Mouse (Mus musculus) mouse embryonic stem cell (cell line): ENCODE data around the gene Frmd4b.

ENCODE experiments used
- in situ Hi-C, 2 experiments: fragments of 300-500 bp; cut with MboI; formaldehyde crosslinking; loops; 1 replicate in 1 of 2; 3 replicates in 1 of 2; pipeline ENCODE4 v1.14.3; 2019 to 2020; ENCODE audit warnings: low sequenced_read_pairs in 2 of 2, low pct_unique_long_range_greater_than_20kb in 1 of 2, mixed read lengths in 1 of 2; ENCODE audit not compliant: unreplicated experiment in 1 of 2

The Frmd4b gene

GRCm38 (mm10) chr6:97319081-97319480 is 298.3 kb downstream of the Frmd4b start:
- in situ Hi-C loops = no loop called here

GRCm38 (mm10) chr6:97317956-97318355 is 299.4 kb downstream of the Frmd4b start:
- in situ Hi-C loops = no loop called here

- in situ Hi-C loops = no loop called here
These were observed 300.6 kb downstream of the Frmd4b start for GRCm38 (mm10) chr6:97316716-97317115.

- in situ Hi-C loops = no loop called here
These were observed 302.0 kb downstream of the Frmd4b start for GRCm38 (mm10) chr6:97315311-97315710.

GRCm38 (mm10) chr6:97312545-97312939 is 304.8 kb downstream of the Frmd4b start:
- in situ Hi-C loops = no loop called here

- in situ Hi-C loops = no loop called here
These were observed 305.5 kb downstream of the Frmd4b start for GRCm38 (mm10) chr6:97311599-97312544.

- in situ Hi-C loops = no loop called here
These were observed 306.4 kb downstream of the Frmd4b start for GRCm38 (mm10) chr6:97310901-97311331.

GRCm38 (mm10) chr6:97309161-97309560 is 308.2 kb downstream of the Frmd4b start:
- in situ Hi-C loops = no loop called here

- in situ Hi-C loops = no loop called here
These were observed 308.8 kb downstream of the Frmd4b start for GRCm38 (mm10) chr6:97308562-97308961.

- in situ Hi-C loops = no loop called here
These were observed 310.1 kb downstream of the Frmd4b start for GRCm38 (mm10) chr6:97307231-97307630.

GRCm38 (mm10) chr6:97306351-97306750 is 311.0 kb downstream of the Frmd4b start:
- in situ Hi-C loops = no loop called here

GRCm38 (mm10) chr6:97305491-97305890 is 311.9 kb downstream of the Frmd4b start:
- in situ Hi-C loops = no loop called here

GRCm38 (mm10) chr6:97305010-97305409 is 312.3 kb downstream of the Frmd4b start:
- in situ Hi-C loops = no loop called here

- in situ Hi-C loops = no loop called here
These were observed 313.8 kb downstream of the Frmd4b start for GRCm38 (mm10) chr6:97303277-97304109.

GRCm38 (mm10) chr6:97302303-97302702 is 315.0 kb downstream of the Frmd4b start:
- in situ Hi-C loops = no loop called here

GRCm38 (mm10) chr6:97300659-97301058 is 316.7 kb downstream of the Frmd4b start:
- in situ Hi-C loops = no loop called here

GRCm38 (mm10) chr6:97300180-97300579 is 317.2 kb downstream of the Frmd4b start:
- in situ Hi-C loops = no loop called here

- in situ Hi-C loops = no loop called here
These were observed 320.2 kb downstream of the Frmd4b start for GRCm38 (mm10) chr6:97297151-97297550.

GRCm38 (mm10) chr6:97295866-97296527 is 321.3 kb downstream of the Frmd4b start:
- in situ Hi-C loops = no loop called here
